Mouse (Mus musculus): Measurements from ENCODE around the gene Mlh1.

DNA sequence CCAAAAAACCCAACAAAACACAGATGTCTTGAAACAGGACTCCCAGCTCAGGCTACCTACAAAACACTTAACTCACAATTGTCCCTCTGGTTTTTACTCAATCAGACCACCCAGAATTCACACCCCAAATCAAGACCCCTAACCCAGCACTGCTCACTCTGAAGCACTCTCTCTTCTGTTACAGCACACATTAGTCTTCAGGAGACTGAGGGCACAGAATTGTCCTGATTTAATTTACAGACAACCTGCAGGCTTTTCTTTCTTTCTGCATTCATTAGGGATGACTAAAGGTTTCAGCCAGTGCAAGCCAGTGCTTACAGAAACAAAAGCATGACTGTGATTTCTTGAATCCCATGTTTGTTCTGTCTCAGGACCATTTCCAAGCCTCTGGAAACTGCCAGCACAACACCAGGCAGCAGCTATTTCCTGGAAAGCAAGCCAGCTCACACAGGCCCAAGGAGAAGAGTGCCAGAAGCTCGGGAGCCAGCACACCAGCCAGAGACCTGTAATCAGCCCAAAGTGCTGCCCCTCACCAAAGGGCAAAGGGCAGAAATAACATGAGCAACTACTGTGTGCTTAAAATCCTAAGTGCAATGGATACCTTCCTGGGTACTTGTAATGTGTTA, 11.1 kb downstream of the Mlh1 start:
- TF ChIP-seq CTCF (IDR thresholded peaks at IDR 0.05; ENCODE audit: low read depth, low read length) (no peak), POLR2A (IDR thresholded peaks at IDR 0.05; ENCODE audit: borderline replicate concordance, low read depth, low read length) (no peak)
